12 mouse cellular contexts compared by ENCODE assay signal in the genomic region with DNA sequence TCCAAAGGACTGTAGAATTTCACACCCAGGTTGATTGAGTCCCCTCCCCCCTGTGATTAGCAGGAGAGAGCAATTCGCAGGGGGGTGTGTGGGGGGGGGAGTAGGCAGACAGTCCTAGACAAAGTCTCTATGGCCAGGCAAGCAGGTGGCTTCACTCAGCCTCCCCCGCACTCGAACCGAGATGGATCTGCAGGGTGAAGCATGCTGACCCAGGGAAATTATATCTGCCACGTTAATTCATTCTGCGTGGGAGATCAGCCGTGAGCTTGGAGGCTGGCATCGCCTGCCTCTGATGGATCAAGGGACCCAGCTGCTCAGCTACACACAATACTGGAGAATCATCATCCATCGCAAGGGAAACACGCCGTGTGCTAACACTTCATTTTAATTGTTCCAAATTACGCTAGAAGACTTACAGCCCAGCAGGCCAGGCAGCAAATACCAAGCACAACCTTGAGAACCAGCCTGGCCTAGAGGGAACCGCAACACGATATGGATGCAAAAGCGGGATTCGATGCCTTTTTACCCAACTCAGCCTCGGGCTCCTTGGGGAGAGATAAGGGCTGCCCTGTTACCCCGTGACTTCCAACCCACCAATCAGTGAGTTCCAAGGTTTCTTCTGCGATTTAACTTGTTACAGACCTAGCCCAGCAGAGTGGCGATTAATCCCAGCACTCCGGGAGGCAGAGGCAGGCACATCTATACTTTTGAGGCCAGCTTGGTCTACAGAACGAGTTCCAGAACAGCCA.
DNase-seq lines count a peak whose midpoint lies in the region; ATAC-seq lines count a peak whose summit lies in the region.
"Had no signal": no experiment of that assay in that cellular context is flagged by ENCODE, and none has a peak within 500 bp of the region (broad histone marks: within the 10 kb centered on the region; RNA-seq: fewer than 3 reads in every experiment).

No protein-coding gene starts in this region.

- no peak overlapping the region for H3K4me3 ChIP-seq in liver, embryonic 11.5 days (ENCODE audit: low read depth, low read length)
- no peak overlapping the region for H3K4me3 ChIP-seq in forebrain, embryonic 10.5 days
- no peak overlapping the region for H3K4me3 ChIP-seq in neural tube, embryonic 15.5 days (replicated peaks)
- H3K4me3 ChIP-seq: embryonic facial prominence, embryonic 15.5 days; layer of hippocampus, adult 2 months had no signal

- H3K36me3 ChIP-seq in liver, embryonic 11.5 days (ENCODE audit: control insufficient read depth, insufficient read depth, low read length) = no peaks in the 10 kb centered on the region
- H3K36me3 ChIP-seq in forebrain, embryonic 10.5 days (replicated peaks) = no peaks in the 10 kb centered on the region
- H3K36me3 ChIP-seq in neural tube, embryonic 15.5 days = no peaks in the 10 kb centered on the region
- H3K36me3 ChIP-seq: embryonic facial prominence, embryonic 15.5 days had no signal

- no peaks in the 10 kb centered on the region for H3K27me3 ChIP-seq in liver, embryonic 11.5 days (replicated peaks; ENCODE audit: control insufficient read depth, insufficient read depth, low read length)
- peaks cover 5% of the 10 kb centered on the region; the same call in 1 of the 2 replicates for H3K27me3 ChIP-seq in forebrain, embryonic 10.5 days (ENCODE audit: poor library complexity, severe bottlenecking)
- H3K27me3 ChIP-seq in neural tube, embryonic 15.5 days (replicated peaks) = peaks cover 76% of the 10 kb centered on the region
- H3K27me3 ChIP-seq: embryonic facial prominence, embryonic 15.5 days had no signal

- no peak overlapping the region for H3K27ac ChIP-seq in liver, embryonic 11.5 days (ENCODE audit: low read depth, low read length)
- H3K27ac ChIP-seq in forebrain, embryonic 10.5 days = 0 out of 2 replicates have a peak overlapping the region, but pooled peaks have one; percentile 40
- no peak overlapping the region for H3K27ac ChIP-seq in neural tube, embryonic 15.5 days (replicated peaks)
- H3K27ac ChIP-seq: embryonic facial prominence, embryonic 15.5 days; layer of hippocampus, adult 2 months had no signal

- ATAC-seq in liver, embryonic 11.5 days (replicated peaks; ENCODE audit: low FRiP score) = no peak
- peak; percentile 24 for ATAC-seq in neural tube, embryonic 15.5 days (ENCODE audit: low FRiP score)
- ATAC-seq: liver, postnatal 0 days had no signal

- no peak overlapping the region for H3K4me2 ChIP-seq in liver, embryonic 11.5 days
- peak overlapping the region; percentile 9 for H3K4me2 ChIP-seq in neural tube, embryonic 15.5 days
- H3K4me2 ChIP-seq: embryonic facial prominence, embryonic 15.5 days; heart, embryonic 11.5 days had no signal

- H3K9me3 ChIP-seq in liver, embryonic 11.5 days (ENCODE audit: control insufficient read depth, low read length) = no peaks in the 10 kb centered on the region
- no peaks in the 10 kb centered on the region for H3K9me3 ChIP-seq in forebrain, embryonic 10.5 days
- H3K9me3 ChIP-seq in neural tube, embryonic 15.5 days (replicated peaks) = no peaks in the 10 kb centered on the region
- H3K9me3 ChIP-seq: embryonic facial prominence, embryonic 15.5 days had no signal

- H3K9ac ChIP-seq in liver, embryonic 11.5 days (ENCODE audit: low read depth, low read length) = no peak overlapping the region
- H3K9ac ChIP-seq in neural tube, embryonic 15.5 days (replicated peaks) = no peak overlapping the region
- H3K9ac ChIP-seq: embryonic facial prominence, embryonic 15.5 days; liver, postnatal 0 days had no signal

- WGBS in liver, embryonic 11.5 days = 54% methylated on average over 22 of the region's 22 CpGs
- WGBS in forebrain, embryonic 10.5 days = 68% methylated on average over 22 of the region's 22 CpGs
- 27% methylated on average over 22 of the region's 22 CpGs for WGBS in neural tube, embryonic 15.5 days

- no peaks in the 10 kb centered on the region for H3K4me1 ChIP-seq in liver, embryonic 11.5 days (replicated peaks; ENCODE audit: control insufficient read depth, insufficient read depth, low read length)
- H3K4me1 ChIP-seq in forebrain, embryonic 10.5 days = peaks cover 40% of the 10 kb centered on the region
- peaks cover 18% of the 10 kb centered on the region for H3K4me1 ChIP-seq in neural tube, embryonic 15.5 days

- peak; percentile 8 for DNase-seq in liver
- no peak for DNase-seq in liver, embryonic 11.5 days (ENCODE audit: low spot score)
- DNase-seq in forebrain, embryonic 10.5 days (ENCODE audit: extremely low spot score, low spot score) = no peak
- DNase-seq in kidney, postnatal 14 days = peak; percentile 11
- DNase-seq in gastrocnemius, postnatal 25 days = no peak
- no peak for DNase-seq in ovary, postnatal 36 days (ENCODE audit: low spot score)
- DNase-seq: liver, postnatal 0 days; thymus, adult 18-20 months had no signal

Comparison
In these comparisons a context has a peak if more than half of its experiments do, and no peak if none do; other contexts are left out.
1. DNase-seq: peak in liver (single experiment) and kidney, postnatal 14 days (single experiment); none in liver, embryonic 11.5 days (single experiment), forebrain, embryonic 10.5 days (single experiment), gastrocnemius, postnatal 25 days (single experiment) and ovary, postnatal 36 days (single experiment).